Mouse (Mus musculus) forebrain, embryonic 12.5 days (tissue): Measurements from ENCODE around the gene Aak1. TPM values are rescaled to one million over a fixed set of nuclear protein-coding genes. Genes with fewer than 3 reads are reported as not detected.

Source experiments
- ATAC-seq: fragments of 200-750 bp; cut with Nextera tagmentation; 2 replicates; pipeline ENCODE4 v1.8.0; 2017; ENCODE audit warnings: moderate TSS enrichment; ENCODE audit not compliant: low FRiP score
- H3K27ac ChIP-seq: fragments of 300-500 bp; sonication (generic); 2 replicates; pipeline ENCODE4 v1.5.1; 2016; ENCODE audit warnings: mild to moderate bottlenecking
- H3K27me3 ChIP-seq: fragments of 300-500 bp; sonication (generic); 2 replicates; pipeline ENCODE4 v1.6.1; 2016; ENCODE audit warnings: mild to moderate bottlenecking
- H3K36me3 ChIP-seq: fragments of 300-500 bp; sonication (generic); replicated peaks from 2 replicates; pipeline ENCODE4 v1.6.1; 2016; ENCODE audit warnings: mild to moderate bottlenecking
- H3K4me1 ChIP-seq: fragments of 300-500 bp; sonication (generic); 2 replicates; pipeline ENCODE4 v1.6.1; 2016
- H3K4me2 ChIP-seq: fragments of 300-500 bp; sonication (generic); 2 replicates; pipeline ENCODE4 v1.6.1; 2016; ENCODE audit warnings: mild to moderate bottlenecking, moderate library complexity
- H3K4me3 ChIP-seq: fragments of 300-500 bp; sonication (generic); replicated peaks from 2 replicates; pipeline ENCODE4 v1.5.1; 2016; ENCODE audit warnings: mild to moderate bottlenecking
- H3K9ac ChIP-seq: fragments of 300-500 bp; sonication (generic); 2 replicates; pipeline ENCODE4 v1.6.1; 2016; ENCODE audit warnings: mild to moderate bottlenecking
- H3K9me3 ChIP-seq: fragments of 300-500 bp; sonication (generic); 2 replicates; pipeline ENCODE4 v1.6.1; 2016
- WGBS: fragments of 180-500 bp; shearing (Covaris S2); methylation state at CpG from one replicate; pipeline ENCODE4 v1.1.7; 2016; 5-methylcytosine and 5-hydroxymethylcytosine counted together
- polyA plus RNA-seq: library from polyadenylated mRNA; unstranded; fragments of >200 nt; fragmentation: Nextera tagmentation; extraction: Ambion mirVana; gene quantifications from 2 replicates; pipeline ENCODE4 v1.2.1, GENCODE M21; 2016

The Aak1 gene
- polyA plus RNA-seq, 1 experiment from 2014 or later = 29.7 TPM

GRCm38 (mm10) chr6:86846467-86846866, 2.9 kb upstream of the Aak1 start:
- no peak overlapping the region for H3K4me3 ChIP-seq

GRCm38 (mm10) chr6:86847816-86848215, 1.5 kb upstream of the Aak1 start:
- Histone ChIP-seq H3K27me3 (no peaks in the 10 kb centered on the region), H3K27ac (no peak overlapping the region), H3K9me3 (no peaks in the 10 kb centered on the region), H3K9ac (peak overlapping the region; percentile 92; the same call in 1 of the 2 replicates), H3K4me1 (peaks cover 39% of the 10 kb centered on the region), H3K36me3 (no peaks in the 10 kb centered on the region), H3K4me2 (peak overlapping the region; percentile 92), H3K4me3 (peak overlapping the region; percentile 89)
- ATAC-seq = no peak
- 96% methylated on average over 8 of the region's 8 CpGs for WGBS

More at GRCm38 (mm10) chr6:86846467-86846866, 2.9 kb upstream of the Aak1 start:
- Histone ChIP-seq H3K27me3 (no peaks in the 10 kb centered on the region), H3K9ac (no peak overlapping the region), H3K9me3 (no peaks in the 10 kb centered on the region), H3K27ac (no peak overlapping the region), H3K36me3 (no peaks in the 10 kb centered on the region), H3K4me2 (no peak overlapping the region), H3K4me1 (peaks cover 27% of the 10 kb centered on the region)
- ATAC-seq = no peak
- WGBS = 94% methylated on average over 4 of the region's 4 CpGs

GRCm38 (mm10) chr6:86848580-86848914, 770 bp upstream of the Aak1 start:
- Histone ChIP-seq H3K27ac (peak overlapping the region; percentile 97), H3K4me1 (peaks cover 41% of the 10 kb centered on the region), H3K27me3 (no peaks in the 10 kb centered on the region), H3K36me3 (no peaks in the 10 kb centered on the region), H3K4me2 (peak overlapping the region; percentile 92), H3K9ac (peak overlapping the region; percentile 92), H3K9me3 (no peaks in the 10 kb centered on the region), H3K4me3 (peak overlapping the region; percentile 89)
- ATAC-seq = peak; percentile 47; the same call in 1 of the 2 replicates
- WGBS = under 1% methylated on average over 12 of the region's 12 CpGs

DNA sequence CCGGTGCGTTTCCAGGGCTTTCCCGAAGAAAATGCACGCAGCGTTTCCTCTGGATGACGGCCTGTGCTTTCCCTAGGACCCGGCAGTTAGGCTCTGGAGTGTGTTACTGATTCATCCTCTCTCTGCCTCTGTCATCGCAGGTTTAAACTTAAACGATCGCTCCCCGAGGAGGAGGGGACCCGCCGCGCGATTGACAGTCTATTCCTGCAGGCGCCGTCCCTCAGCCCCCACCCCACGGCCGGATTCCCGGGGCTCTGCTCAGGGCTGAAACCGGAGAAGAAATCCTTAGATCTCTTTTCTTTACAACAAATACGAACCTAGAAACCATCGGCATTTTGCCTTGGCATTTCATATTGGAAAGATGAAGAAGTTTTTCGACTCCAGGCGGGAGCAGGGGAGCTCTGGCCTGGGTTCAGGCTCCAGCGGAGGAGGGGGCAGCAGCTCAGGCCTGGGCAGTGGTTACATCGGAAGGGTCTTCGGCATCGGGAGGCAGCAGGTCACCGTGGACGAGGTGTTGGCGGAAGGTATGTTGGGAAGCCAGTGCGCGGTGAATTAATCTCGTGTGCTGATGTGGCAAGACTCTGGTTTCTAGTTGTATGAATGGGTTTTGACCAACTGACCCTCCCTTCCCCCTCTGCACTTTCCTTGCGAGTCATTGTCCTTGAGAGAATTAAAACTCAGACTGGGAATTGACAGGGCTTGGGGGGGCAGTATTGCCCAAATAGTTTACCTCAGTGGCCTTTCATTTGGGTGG, 552 bp downstream of the Aak1 start:
- Histone ChIP-seq H3K27ac (peak overlapping the region; percentile 97), H3K9ac (peak overlapping the region; percentile 92), H3K27me3 (no peaks in the 10 kb centered on the region), H3K9me3 (no peaks in the 10 kb centered on the region), H3K4me1 (peaks cover 41% of the 10 kb centered on the region), H3K4me2 (peak overlapping the region; percentile 92), H3K4me3 (peak overlapping the region; percentile 89), H3K36me3 (no peaks in the 10 kb centered on the region)
- ATAC-seq = 0 out of 2 replicates have a peak, but pooled peaks have one; percentile 47
- under 1% methylated on average over 36 of the region's 36 CpGs for WGBS

DNA sequence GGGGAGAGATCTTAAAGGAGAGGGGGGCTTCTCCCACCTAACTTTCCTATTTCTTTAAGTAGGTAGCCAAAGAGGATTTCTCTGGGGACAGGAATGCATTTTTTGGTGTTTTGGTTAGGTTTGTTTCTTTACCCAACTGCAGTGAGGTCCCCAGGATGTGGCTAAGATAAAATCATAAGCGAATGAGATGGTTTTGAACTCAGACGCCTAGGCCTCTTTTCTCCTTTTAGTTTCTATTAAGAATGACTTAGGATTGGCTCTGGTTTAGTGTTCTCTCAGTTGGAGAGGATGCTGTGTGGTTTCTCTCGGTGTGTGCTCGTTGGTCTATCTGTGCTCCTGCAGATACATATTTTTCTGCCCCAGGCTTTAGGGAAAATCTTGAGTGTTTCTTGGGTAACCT, 1.3 kb downstream of the Aak1 start:
- no peaks in the 10 kb centered on the region for H3K36me3 ChIP-seq
- H3K4me1 ChIP-seq = peaks cover 41% of the 10 kb centered on the region
- ATAC-seq = no peak
- peak overlapping the region; percentile 92 for H3K4me2 ChIP-seq
- peak overlapping the region; percentile 92 for H3K9ac ChIP-seq
- WGBS = 27% methylated on average over 4 of the region's 4 CpGs
- no peaks in the 10 kb centered on the region for H3K27me3 ChIP-seq
- peak overlapping the region; percentile 97 for H3K27ac ChIP-seq
- no peaks in the 10 kb centered on the region for H3K9me3 ChIP-seq
- peak overlapping the region; percentile 89 for H3K4me3 ChIP-seq

DNA sequence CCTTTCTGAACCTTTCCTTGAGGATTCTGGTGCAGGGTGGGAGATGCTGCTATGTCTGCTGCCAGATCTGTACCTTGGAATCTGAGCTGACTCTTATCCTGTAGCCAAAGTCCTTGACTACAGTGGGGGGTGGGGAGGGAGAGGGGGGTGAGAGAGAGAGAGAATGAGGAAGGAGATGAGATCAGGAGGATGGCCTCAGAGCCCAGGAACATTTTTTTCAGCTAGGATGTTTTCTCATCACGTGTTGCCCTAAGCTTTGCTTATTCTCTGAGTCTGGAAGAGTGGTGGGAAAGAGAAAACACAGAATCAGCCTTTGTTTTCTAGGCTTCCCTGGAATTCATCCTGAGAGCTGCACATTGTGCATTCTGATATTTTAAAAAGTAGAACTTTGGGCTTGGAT, 2.2 kb downstream of the Aak1 start:
- Histone ChIP-seq H3K27me3 (no peaks in the 10 kb centered on the region), H3K9me3 (no peaks in the 10 kb centered on the region), H3K36me3 (no peaks in the 10 kb centered on the region), H3K4me3 (peak overlapping the region; percentile 89), H3K27ac (no peak overlapping the region), H3K4me2 (peak overlapping the region; percentile 92), H3K4me1 (peaks cover 41% of the 10 kb centered on the region), H3K9ac (peak overlapping the region; percentile 92)
- 12% methylated on average over 1 of the region's 1 CpGs for WGBS
- ATAC-seq = no peak

GRCm38 (mm10) chr6:86853928-86854327, 4.6 kb downstream of the Aak1 start:
- H3K27me3 ChIP-seq = no peaks in the 10 kb centered on the region
- H3K9me3 ChIP-seq = no peaks in the 10 kb centered on the region
- H3K36me3 ChIP-seq = no peaks in the 10 kb centered on the region; the same call in 1 of the 2 replicates
- no peak overlapping the region for H3K9ac ChIP-seq
- H3K4me1 ChIP-seq = peaks cover 28% of the 10 kb centered on the region
- no peak overlapping the region for H3K27ac ChIP-seq
- H3K4me2 ChIP-seq = no peak overlapping the region
- no peak overlapping the region for H3K4me3 ChIP-seq
- 86% methylated on average over 3 of the region's 3 CpGs for WGBS
- ATAC-seq = no peak

DNA sequence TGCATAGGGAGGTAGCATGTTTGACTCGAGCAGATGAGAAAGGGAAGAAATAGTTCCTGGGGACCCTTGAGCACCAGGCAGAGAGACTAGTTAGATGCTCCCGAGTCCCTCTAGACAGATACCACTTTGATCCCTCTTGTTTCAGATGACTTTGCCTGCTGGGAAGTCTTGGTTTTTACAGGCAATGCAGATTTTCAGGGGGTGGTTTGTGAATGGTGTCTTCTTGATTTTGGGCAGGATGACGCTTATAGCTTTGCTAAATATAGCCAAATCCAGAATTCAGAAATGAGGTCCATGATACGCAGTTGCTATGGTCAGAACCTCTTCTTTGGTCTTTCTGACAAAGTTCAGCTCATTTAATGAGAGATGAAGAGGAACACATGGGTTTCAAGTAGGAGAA, 5.6 kb downstream of the Aak1 start:
- Histone ChIP-seq H3K9me3 (no peaks in the 10 kb centered on the region), H3K9ac (no peak overlapping the region), H3K27me3 (no peaks in the 10 kb centered on the region), H3K27ac (no peak overlapping the region), H3K36me3 (no peaks in the 10 kb centered on the region; the same call in 1 of the 2 replicates), H3K4me3 (no peak overlapping the region), H3K4me2 (no peak overlapping the region), H3K4me1 (peaks cover 28% of the 10 kb centered on the region)
- no peak for ATAC-seq
- WGBS = 91% methylated on average over 4 of the region's 4 CpGs

DNA sequence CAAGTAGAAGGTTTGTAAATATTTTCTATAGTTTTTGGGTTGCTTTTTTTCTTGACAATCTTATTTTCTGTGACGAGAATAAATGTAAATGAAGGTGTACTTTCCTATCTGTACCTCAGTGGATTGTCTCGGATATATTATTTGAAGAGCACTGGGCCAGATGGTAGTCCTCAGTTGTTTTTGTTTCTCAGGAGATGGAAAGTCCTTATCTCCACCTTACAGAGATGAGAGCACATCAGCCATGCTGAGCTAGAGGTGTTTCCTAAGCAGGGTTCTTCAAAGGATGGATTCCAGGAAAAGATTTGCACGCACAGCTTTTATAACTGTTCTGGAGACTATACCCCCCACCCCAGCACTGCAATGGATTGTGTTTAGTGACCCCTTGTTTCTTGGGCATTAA, 9.3 kb downstream of the Aak1 start:
- 92% methylated on average over 3 of the region's 3 CpGs for WGBS
- H3K9ac ChIP-seq = no peak overlapping the region
- H3K9me3 ChIP-seq = no peaks in the 10 kb centered on the region
- H3K36me3 ChIP-seq = peaks cover 12% of the 10 kb centered on the region
- H3K27ac ChIP-seq = no peak overlapping the region
- H3K27me3 ChIP-seq = no peaks in the 10 kb centered on the region
- H3K4me2 ChIP-seq = no peak overlapping the region
- H3K4me1 ChIP-seq = no peaks in the 10 kb centered on the region
- no peak overlapping the region for H3K4me3 ChIP-seq
- ATAC-seq = no peak

DNA sequence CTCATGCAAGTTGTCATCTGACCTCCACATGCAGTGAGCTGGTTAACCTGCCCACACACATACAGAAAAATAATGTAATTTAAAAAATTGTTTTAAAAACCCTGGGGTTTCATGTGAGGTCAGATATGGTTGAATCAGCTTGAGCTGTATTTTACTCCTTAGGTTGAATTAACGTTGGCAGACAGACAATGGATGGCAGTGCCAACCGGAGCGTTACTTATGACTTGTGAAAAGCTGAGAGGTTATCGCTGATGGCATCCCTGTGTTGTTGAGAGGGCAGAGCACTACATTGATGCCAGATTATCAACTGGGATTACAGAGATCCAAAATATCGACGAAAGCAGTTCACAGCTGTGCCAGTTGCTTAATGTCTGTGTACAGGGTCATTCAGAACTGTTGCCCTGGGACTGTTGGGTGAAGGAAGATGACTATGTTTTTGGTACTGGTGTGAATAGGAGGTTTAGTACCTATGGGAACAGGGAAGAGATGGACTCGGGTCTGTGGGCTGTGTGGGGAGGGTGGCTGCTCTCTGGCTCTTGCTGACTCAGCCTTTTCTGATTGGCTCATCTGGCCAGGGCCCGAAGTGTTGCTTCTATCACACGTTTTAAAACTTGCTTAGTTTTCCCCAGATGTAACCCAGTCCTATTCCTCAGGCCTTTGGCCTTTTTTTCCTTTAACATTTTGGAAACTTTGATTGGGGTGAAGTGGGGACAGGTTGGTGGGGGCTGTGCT, 11.6 kb downstream of the Aak1 start:
- H3K27ac ChIP-seq = no peak overlapping the region
- ATAC-seq = no peak

DNA sequence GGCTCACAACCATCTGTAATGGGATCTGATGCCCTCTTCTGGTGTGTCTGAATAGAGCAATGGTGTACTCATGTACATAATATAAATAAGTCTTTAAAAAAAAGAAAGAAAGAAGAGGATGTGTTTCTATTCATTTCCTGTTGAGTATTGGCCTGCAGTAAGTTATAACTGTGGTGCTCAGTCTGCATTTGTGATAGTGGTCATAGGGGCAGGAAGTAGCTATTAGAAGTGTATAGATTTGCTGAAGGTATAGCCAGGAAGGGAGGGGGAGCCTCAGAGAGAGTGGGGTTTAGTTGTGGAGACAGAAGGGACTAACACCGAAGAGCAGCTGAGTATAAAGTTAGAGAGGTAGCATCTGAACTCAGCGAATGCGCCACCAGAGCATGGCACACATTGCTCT, 15.0 kb downstream of the Aak1 start:
- WGBS = 94% methylated on average over 3 of the region's 3 CpGs
- H3K9me3 ChIP-seq = no peaks in the 10 kb centered on the region
- no peak overlapping the region for H3K9ac ChIP-seq
- H3K27ac ChIP-seq = no peak overlapping the region
- ATAC-seq = no peak
- no peaks in the 10 kb centered on the region for H3K4me1 ChIP-seq
- H3K4me3 ChIP-seq = no peak overlapping the region
- H3K36me3 ChIP-seq = peaks cover 12% of the 10 kb centered on the region
- H3K27me3 ChIP-seq = no peaks in the 10 kb centered on the region
- no peak overlapping the region for H3K4me2 ChIP-seq

More for the DNA sequence above, 11.6 kb downstream of the Aak1 start:
- Histone ChIP-seq H3K27me3 (no peaks in the 10 kb centered on the region), H3K4me2 (no peak overlapping the region), H3K4me1 (no peaks in the 10 kb centered on the region), H3K4me3 (no peak overlapping the region), H3K36me3 (peaks cover 12% of the 10 kb centered on the region), H3K9me3 (no peaks in the 10 kb centered on the region), H3K9ac (no peak overlapping the region)
- WGBS = 91% methylated on average over 9 of the region's 9 CpGs

DNA sequence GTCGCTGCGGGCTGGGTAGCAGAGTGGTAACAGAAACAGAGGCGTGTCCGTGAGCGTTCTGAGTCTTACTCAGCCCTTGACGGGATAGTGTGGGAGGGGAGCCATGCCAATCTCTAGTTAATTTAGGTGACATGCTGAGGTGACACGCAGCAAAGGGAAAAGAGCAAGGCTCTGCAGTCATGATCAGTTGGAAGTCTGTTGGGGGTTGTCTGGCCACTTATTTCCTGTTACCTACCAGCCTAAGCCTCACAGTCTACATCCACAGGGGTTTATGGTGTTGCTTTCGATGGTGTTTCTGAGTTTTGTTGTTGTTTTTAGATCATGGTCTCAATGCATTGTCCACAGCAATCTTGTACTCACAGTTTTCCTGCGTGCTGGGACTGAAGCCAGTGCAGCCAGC, 21.0 kb downstream of the Aak1 start:
- no peak overlapping the region for H3K4me2 ChIP-seq
- no peak overlapping the region for H3K27ac ChIP-seq
- H3K4me1 ChIP-seq = no peaks in the 10 kb centered on the region
- 91% methylated on average over 9 of the region's 9 CpGs for WGBS
- ATAC-seq = no peak
- no peak overlapping the region for H3K9ac ChIP-seq
- no peaks in the 10 kb centered on the region for H3K36me3 ChIP-seq
- H3K9me3 ChIP-seq = no peaks in the 10 kb centered on the region
- H3K27me3 ChIP-seq = no peaks in the 10 kb centered on the region
- H3K4me3 ChIP-seq = no peak overlapping the region
